Mouse (Mus musculus) MEL (cell line): ENCODE measurements around the gene Zc3h6. TPM values are rescaled to one million over a fixed set of nuclear protein-coding genes. Genes with fewer than 3 reads are reported as not detected.

Experiments
- DNase-seq: peaks from one replicate; pipeline ENCODE4 v3.0.0; 2011; ENCODE audit warnings: low read depth, low spot score
- H3K27ac ChIP-seq: 2 replicates; pipeline ENCODE4 v1.5.1; 2012; ENCODE audit warnings: low read depth, mild to moderate bottlenecking, control low read depth, low read length, moderate library complexity; ENCODE audit not compliant: control insufficient read depth
- H3K27me3 ChIP-seq, 2 experiments: fragments of 150-350 bp in 1 of 2; sonication (generic) in 1 of 2; 2 replicates each; pipeline ENCODE4 v1.6.1; 2012; ENCODE audit warnings: low read length in 2 of 2, mild to moderate bottlenecking in 2 of 2, improper control_type of control experiment in 1 of 2, moderate library complexity in 1 of 2; ENCODE audit not compliant: insufficient read depth in 2 of 2, control insufficient read depth in 1 of 2
- H3K36me3 ChIP-seq, 2 experiments: 2 replicates each; pipeline ENCODE4 v1.6.1; 2012 to 2014; ENCODE audit warnings: low read length in 2 of 2, improper control_type of control experiment in 1 of 2, inconsistent platforms in 1 of 2, mild to moderate bottlenecking in 1 of 2; ENCODE audit not compliant: insufficient read depth in 2 of 2, control insufficient read depth in 1 of 2
- H3K4me1 ChIP-seq, 2 experiments: fragments of 150-350 bp in 1 of 2; sonication (generic) in 1 of 2; 2 replicates each; pipeline ENCODE4 v1.6.1; 2012; ENCODE audit warnings: low read length in 2 of 2, improper control_type of control experiment in 1 of 2, mild to moderate bottlenecking in 1 of 2; ENCODE audit not compliant: insufficient read depth in 2 of 2, control insufficient read depth in 1 of 2
- H3K4me3 ChIP-seq, 2 experiments: fragments of 150-350 bp in 1 of 2; sonication (generic) in 1 of 2; 2 replicates each; pipeline ENCODE4 v1.5.1; 2012; ENCODE audit warnings: low read depth in 2 of 2, low read length in 2 of 2, mild to moderate bottlenecking in 2 of 2, moderate library complexity in 2 of 2, control low read depth in 1 of 2, improper control_type of control experiment in 1 of 2; ENCODE audit not compliant: control insufficient read depth in 1 of 2, insufficient read depth in 1 of 2
- H3K79me2 ChIP-seq: 2 replicates; pipeline ENCODE4 v1.6.1; 2012; ENCODE audit warnings: mild to moderate bottlenecking, low read length, moderate library complexity; ENCODE audit not compliant: control insufficient read depth, poor library complexity, insufficient read depth
- H3K9ac ChIP-seq: 2 replicates; pipeline ENCODE4 v1.6.1; 2012; ENCODE audit warnings: low read depth, mild to moderate bottlenecking, control low read depth, low read length, moderate library complexity; ENCODE audit not compliant: control insufficient read depth, poor library complexity, severe bottlenecking
- H3K9me3 ChIP-seq: fragments of 150-350 bp; sonication (generic); replicated peaks from 2 replicates; pipeline ENCODE4 v1.6.1; 2012; ENCODE audit warnings: mild to moderate bottlenecking, low read length, improper control_type of control experiment, moderate library complexity; ENCODE audit not compliant: insufficient read depth
- RAD21 ChIP-seq: IDR thresholded peaks from 2 replicates; pipeline ENCODE4 v1.6.1; 2011; ENCODE audit warnings: mild to moderate bottlenecking, low read depth, low read length, improper control_type of control experiment
- TBP ChIP-seq: IDR thresholded peaks from 2 replicates; pipeline ENCODE4 v1.8.0; 2011; ENCODE audit warnings: low read depth, low read length, improper control_type of control experiment
- polyA plus RNA-seq, 2 experiments: library from polyadenylated mRNA; stranded (reverse) in 1 of 2; unstranded in 1 of 2; fragments of >175 nt in 1 of 2; fragments of >200 nt in 1 of 2; gene quantifications; 2 replicates each; pipeline versions ENCODE4 v1.2.1 to v1.2.4; 2012; ENCODE audit warnings: low replicate concordance in 2 of 2, low read depth in 1 of 2; ENCODE audit not compliant: insufficient read length in 2 of 2, insufficient read depth in 1 of 2, missing spikeins in 1 of 2
- total RNA-seq: library from RNA; depleted of rRNA; stranded (reverse); fragments of 300-350 nt; gene quantifications from 2 replicates; pipeline ENCODE4 v1.2.3, GENCODE M21; 2012; rRNA removed

The Zc3h6 gene
- total and polyA plus RNA-seq, 3 experiments = 0.69 to 1.4 TPM; not detected in 1

DNA sequence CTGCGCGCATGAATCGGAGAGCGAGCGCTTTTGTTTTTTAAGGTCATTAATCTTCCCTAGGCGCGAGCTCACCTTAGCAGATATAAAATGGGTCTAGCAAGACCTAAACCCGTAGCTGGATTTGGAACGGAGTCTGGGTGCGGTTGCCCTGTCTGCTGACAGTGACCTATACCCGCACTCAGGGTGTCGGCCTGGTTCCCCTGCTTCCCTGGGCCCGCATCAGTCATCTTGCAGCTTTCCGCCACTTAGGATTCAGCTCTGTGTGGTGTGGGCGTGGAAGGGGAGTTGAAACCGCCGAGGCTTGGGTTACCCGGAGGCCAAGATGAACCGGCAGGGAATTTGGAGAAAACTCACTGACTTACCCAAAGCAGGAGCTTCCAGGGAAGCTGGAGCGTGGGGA lies 99.1 kb downstream of the Zc3h6 start:
- Histone ChIP-seq H3K36me3 (peaks cover 0 to 5% of the 10 kb centered on the region in 2 experiments; a peak in 1 of 4 replicates), H3K4me3 (peak overlapping the region; percentile 75 to 94), H3K9me3 (no peaks in the 10 kb centered on the region), H3K27me3 (peaks cover 0 to 2% of the 10 kb centered on the region in 2 experiments; a peak in 1 of 4 replicates), H3K79me2 (peaks cover 7% of the 10 kb centered on the region; the same call in 1 of the 2 replicates), H3K9ac (peak overlapping the region; percentile 87)
- peak; percentile 59 for DNase-seq
- TF ChIP-seq RAD21 (no peak), TBP (0 out of 2 replicates have a peak, but pooled peaks have one; percentile 2)
- TF ChIP-seq, all 39 proteins: peak for 1
- H3K27ac ChIP-seq = no peak overlapping the region
- H3K4me1 ChIP-seq = peaks cover 0 to 5% of the 10 kb centered on the region in 2 experiments; a peak in 1 of 4 replicates

Other genes with a start within 250 kb of the Zc3h6 start
- gene Tmem87b, start 149.3 kb upstream of the Zc3h6 start, total RNA-seq = 3.5 and 3.9 TPM in 2 replicates
- 1 to 10 TPM in 1 of 2 experiments, not detected in 1; 4.8 TPM for gene Tmem87b, start 149.3 kb upstream of the Zc3h6 start, polyA plus RNA-seq
- not detected in 2 replicates for gene Fbln7, start 104.4 kb upstream of the Zc3h6 start, total RNA-seq
- gene Fbln7, start 104.4 kb upstream of the Zc3h6 start, polyA plus RNA-seq = not detected
- 4.7 and 6.5 TPM in 2 replicates for gene Zc3h8, start 23.3 kb upstream of the Zc3h6 start, total RNA-seq
- gene Zc3h8, start 23.3 kb upstream of the Zc3h6 start, polyA plus RNA-seq = 1 to 10 TPM in 1 of 2 experiments, not detected in 1; 5.8 TPM
- 2.5 and 2.6 TPM in 2 replicates for gene Gm10762, start 323 bp downstream of the Zc3h6 start, total RNA-seq
- gene Gm10762, start 323 bp downstream of the Zc3h6 start, polyA plus RNA-seq = 1 to 10 TPM in 1 of 2 experiments, not detected in 1; 3.1 TPM
- gene Vinac1, start 80.8 kb downstream of the Zc3h6 start, total RNA-seq = not detected in 2 replicates
- under 1 TPM in 1 of 2 experiments, not detected in 1; 0.03 TPM for gene Vinac1, start 80.8 kb downstream of the Zc3h6 start, polyA plus RNA-seq
- gene Ttl, start 98.5 kb downstream of the Zc3h6 start, total RNA-seq = 5.6 and 5.7 TPM in 2 replicates
- gene Ttl, start 98.5 kb downstream of the Zc3h6 start, polyA plus RNA-seq = 1 to 10 TPM in 1 of 2 experiments, not detected in 1; 9.3 TPM
- gene Polr1b, start 133.6 kb downstream of the Zc3h6 start, total RNA-seq = 71.9 and 90.1 TPM in 2 replicates
- gene Polr1b, start 133.6 kb downstream of the Zc3h6 start, polyA plus RNA-seq = 10 to 100 TPM in 1 of 2 experiments, not detected in 1; 92.8 TPM
- 15.9 and 17.1 TPM in 2 replicates for gene Chchd5, start 162.3 kb downstream of the Zc3h6 start, total RNA-seq
- 10 to 100 TPM in 1 of 2 experiments, not detected in 1; 23.7 TPM for gene Chchd5, start 162.3 kb downstream of the Zc3h6 start, polyA plus RNA-seq
- gene Slc20a1, start 231.4 kb downstream of the Zc3h6 start, total RNA-seq = 44.9 and 69.4 TPM in 2 replicates
- gene Slc20a1, start 231.4 kb downstream of the Zc3h6 start, polyA plus RNA-seq = 10 to 100 TPM in 1 of 2 experiments, not detected in 1; 80.7 TPM